Mouse (Mus musculus) urinary bladder, postnatal 10 days (tissue): Measurements from ENCODE around the gene Khsrp.

Source experiments
- DNase-seq: peaks from one replicate; pipeline ENCODE4 v3.0.0; 2022; ENCODE audit warnings: low spot score

Khsrp gene

DNA sequence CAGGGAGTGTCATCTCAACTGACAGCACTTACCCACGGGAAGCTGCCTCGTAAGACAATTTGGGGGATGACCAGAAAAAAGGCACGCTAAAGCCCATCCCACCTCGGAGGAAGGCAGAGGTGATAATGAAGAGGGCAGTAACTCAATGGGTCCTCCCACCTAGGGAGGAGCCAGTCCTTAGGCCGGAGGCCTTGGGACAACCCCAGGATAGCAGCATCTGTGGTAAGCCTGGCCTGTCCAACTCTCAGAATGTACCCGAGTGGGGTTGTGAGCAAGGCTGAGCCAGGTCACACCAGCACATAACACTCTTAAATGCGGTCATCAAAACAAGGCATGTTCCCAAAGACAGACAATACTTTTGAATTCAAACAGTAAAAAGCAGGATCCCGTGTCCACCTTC is 1.6 kb downstream of the Khsrp start:
- no peak for DNase-seq

DNA sequence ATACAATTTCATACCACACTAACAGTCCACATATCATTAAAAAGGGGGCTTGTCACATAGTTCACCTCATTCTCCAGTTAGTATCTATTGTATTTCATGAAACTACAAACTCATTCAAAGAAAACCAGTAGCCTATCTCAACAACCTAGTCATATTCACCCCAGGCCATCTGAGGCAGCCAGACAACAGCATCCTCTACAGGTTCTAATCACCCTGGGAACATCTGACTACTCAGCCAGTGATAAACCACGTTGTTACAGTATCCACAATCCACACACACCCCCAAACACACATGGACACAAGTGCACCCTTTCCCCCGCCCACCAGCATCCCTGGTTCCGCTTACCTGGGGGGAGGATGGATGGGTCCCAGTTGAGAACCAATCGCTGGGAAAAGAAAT is 3.9 kb downstream of the Khsrp start:
- no peak for DNase-seq

DNA sequence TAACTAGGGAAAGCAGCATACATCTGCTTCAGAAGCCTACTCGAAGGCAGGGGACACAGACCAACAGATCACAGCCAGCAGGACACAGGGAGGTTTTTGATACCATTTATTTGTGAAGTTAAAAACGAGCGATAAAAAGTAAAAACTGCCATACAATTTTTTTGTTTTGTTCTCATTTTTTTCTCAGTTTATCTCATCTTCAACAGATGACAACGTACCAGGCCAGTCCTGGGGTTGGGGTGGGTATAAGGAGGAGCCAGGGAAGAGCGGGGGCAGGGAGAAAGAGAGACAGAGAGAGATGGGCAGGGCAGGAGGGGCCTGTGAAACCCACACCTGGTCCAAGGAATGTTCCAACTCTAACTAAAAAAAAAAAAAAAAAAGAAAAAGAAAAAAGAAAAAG is 10.4 kb downstream of the Khsrp start:
- no peak for DNase-seq

DNA sequence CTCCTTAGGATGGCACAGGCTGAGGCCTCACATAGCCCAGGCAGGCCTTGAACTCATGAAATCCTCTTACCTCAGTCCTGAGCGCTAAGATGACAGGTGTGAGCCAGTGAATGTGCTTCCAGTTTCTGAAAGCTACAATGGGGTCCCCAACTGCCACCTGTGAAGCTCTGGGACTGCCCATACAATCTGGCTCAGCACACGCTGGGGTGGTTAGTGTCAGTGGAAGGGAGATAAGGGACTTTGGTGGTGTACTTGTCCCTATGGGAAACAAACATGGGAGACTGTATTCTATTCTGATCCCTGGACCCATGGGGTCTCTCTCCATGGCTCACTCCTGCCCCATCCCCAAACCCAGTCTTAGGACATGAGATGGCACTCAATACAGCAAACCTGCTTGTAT is 11.6 kb downstream of the Khsrp start:
- DNase-seq: no peak

DNA sequence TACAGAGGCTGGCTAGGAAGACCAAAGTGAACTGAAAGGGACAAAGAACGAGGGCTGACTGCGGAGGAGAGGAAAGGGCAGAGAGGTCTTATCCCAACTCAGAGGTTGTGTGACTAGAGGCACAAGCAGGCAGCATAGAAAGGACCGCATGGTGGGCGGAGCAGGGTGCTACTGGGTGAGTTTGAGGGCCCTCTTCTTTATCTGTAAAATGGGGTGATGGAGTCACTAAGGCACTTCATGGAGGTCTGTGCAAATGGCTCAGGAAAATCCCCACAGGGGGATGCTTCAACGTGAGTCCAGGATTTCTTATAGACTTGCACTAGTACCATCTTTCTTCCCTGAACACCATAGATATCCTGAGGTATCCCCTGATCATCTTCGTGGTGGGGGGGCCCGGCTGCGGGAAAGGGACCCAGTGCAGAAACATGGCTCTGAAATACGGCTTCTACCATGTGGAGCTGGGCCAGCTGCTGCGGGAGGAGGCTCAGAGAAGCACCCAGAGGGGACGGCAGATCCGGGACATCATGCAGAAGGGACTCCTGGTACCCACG is 19.0 kb downstream of the Khsrp start:
- DNase-seq: no peak

DNA sequence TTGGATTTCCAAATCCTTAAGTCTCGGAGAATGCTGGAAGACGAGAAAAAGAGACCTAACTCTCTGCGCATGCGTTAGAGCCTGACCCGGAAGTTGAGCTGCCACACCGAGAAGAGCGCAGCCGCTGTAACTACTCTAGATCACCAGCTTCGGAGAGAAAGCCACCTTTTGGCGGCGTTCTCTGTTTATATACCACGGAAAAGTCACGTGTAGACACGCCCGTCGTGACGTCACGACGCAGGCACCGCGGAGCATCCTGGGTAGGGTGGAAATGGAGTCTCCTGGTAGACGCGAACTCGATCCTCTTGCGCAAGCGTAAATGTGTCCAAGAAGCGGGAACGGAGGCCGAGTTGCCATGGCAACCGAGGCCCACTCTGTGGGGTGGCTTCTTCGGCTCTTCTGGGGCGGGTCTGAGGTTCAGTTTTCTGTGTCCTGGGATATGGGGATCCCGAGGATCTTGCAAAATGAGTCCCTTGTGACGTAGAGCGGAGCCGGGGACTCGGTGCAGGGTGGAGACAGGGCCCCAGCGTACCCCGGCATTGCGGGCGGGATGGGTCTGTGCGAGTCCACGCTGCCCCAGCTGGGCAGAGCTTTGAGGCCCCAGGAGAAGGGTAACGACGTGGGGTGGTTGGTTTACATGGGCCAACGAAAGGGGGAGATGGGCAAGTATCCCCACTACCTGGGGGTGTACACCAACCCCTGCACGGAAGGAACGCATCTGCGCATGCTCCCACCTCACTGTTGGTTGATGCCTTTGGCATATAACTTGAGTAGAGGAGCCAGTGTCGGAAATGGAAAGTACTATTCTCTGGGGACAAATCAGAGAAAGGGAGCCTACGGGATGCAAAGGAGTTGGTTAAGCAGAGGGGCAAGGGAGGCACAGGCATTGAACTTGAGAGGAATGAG is 19.8 kb downstream of the Khsrp start, which contains the start of the genes Gtf2f1 and Gm17949:
Gtf2f1 (minus strand) TSS at position 53 of the 906 bp plus-strand sequence.
Gm17949 (plus strand) TSS at position 234 of the 906 bp plus-strand sequence.
- peak; percentile 68 for DNase-seq

DNA sequence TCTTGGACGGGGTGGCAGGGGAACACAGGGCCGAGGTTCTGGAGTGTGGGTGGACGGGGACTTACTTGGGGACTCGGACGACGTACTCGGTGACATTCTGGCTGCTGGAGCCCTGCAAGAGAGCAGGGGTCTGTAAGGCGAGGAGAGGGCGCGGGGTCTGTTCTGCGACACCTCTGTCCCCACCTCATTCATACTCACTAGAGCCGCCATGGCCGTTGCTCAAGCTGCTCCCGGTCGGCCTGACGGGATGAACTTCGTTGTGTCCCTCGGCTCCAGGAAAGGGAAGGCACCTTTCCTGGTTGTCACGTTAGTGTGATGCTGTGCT is 20.4 kb downstream of the Khsrp start:
- DNase-seq: no peak

DNA sequence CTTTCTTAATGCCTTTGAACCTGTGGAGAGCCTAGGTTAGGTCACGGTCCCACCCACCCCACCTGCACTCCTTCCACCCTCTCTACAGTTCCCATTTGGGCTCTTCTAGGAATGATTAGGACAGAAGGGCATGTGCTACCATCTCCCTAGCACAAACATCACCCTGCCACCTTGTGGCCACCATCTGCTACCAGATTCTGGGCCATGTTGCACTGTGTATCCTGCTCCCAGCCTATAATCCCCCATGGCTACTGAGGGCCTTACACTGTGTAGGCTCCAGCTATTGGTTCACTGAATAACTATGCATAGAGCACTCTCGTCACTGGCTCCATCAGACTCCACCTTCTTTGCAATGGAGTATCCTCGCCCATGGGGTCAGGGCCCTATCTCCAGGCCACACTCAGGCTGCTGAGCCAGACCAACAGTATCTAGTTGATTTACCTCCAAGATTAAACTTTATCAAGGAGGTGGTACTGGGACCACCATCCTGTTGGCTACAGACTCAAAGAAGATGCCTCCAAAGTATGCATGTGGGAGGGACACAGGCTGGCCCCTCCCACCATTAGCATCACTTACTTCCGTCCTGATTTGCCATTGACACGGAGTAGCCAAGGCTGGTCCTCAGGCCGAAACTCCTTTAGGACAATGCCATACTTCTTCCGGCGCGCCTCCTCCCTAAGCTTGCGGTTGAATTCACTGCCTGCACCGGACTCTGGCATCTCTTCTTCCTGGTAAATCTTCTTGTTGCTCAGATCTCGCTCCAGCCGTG is 24.0 kb downstream of the Khsrp start:
- no peak for DNase-seq

DNA sequence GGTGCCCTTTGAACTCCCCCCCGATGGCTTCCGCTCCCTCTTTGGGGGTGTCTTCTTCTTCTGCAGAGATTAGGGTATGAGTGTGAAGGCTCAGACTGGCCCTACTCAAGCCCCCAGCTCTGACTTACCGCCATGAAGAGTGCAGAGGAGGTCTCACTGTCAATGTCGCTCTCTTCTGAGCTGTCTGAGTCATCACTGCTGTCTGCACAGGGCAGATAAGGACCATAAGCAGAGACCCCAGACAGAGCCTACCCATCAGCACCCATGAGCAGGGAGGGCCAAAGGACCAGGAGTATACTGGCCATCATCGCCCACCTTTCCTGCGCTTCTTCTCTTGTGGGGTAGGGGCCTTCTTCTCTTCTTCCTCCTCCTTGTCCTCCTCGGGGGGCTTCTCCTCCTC is 27.3 kb downstream of the Khsrp start:
- no peak for DNase-seq

DNA sequence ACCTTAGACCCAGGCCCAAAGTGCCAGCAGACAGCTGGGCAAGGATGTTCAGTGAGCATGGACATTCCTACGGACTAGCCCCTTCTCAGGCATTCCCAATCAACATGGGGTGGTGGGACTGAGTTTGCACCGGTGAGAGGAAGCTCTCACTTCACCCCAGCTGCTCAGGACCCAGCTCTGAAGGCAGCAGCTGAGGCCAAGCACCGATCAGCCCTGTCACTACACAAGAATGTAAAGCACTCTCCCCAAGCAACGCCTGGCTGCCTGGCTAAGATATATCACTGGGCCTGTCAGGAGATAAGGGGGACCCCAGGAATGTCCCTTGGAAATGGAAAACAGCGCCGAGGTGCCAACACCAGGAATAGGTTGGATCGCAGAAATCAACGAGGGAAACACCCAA is 30.1 kb downstream of the Khsrp start:
- DNase-seq: no peak

DNA sequence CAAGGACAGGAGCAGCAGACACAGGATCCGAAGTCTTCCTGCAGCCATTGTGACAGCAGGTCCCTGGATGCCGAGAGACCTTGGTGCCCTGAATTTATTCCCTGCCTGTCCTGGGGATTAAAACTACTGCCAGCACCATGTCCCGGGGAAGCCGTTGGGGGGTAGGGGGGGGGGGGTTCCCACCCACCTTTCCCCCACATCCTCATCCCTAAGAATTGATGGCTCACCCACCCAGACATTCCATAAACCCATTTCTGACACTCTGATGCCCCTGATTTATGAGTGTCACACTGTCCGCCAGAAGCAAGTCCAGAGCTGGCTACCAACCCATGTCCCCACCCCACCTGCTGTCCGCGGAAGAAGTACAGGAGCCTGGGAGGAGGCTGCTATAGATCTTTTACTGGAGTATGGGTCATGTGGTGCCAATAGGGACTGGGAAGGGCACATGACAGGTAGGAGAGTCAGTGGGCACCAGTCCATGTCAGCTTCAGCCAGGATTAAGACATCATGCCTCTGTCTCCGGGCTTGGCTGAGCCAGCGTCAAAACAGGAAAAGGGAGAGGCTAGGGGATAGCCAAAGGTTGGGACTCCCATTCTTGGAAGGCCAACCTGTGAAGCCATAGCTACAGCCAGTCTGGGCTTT is 31.2 kb downstream of the Khsrp start, which contains the start of gene Pspn:
Pspn (minus strand) TSS at position 51 of the 642 bp plus-strand sequence.
- DNase-seq: no peak

DNA sequence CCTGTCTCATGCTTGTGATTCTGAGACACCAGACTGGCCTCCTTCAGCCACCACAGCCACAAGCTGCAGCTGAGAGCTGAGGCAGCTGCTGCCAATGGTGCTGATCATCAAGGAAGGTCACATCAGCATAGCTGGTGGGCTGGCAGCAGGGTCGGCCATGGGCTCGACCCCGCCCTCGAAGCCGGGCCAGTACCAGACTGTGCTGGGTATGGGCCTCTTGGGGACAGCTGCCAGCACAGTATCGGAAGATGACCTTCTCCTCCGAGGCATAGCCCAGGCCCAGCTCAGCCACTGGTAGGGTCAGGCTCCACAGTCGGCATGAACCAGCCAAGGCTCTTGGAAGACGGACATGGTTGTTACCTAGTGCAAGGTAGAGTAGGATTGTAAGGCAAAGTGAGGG is 31.9 kb downstream of the Khsrp start:
- DNase-seq: no peak

DNA sequence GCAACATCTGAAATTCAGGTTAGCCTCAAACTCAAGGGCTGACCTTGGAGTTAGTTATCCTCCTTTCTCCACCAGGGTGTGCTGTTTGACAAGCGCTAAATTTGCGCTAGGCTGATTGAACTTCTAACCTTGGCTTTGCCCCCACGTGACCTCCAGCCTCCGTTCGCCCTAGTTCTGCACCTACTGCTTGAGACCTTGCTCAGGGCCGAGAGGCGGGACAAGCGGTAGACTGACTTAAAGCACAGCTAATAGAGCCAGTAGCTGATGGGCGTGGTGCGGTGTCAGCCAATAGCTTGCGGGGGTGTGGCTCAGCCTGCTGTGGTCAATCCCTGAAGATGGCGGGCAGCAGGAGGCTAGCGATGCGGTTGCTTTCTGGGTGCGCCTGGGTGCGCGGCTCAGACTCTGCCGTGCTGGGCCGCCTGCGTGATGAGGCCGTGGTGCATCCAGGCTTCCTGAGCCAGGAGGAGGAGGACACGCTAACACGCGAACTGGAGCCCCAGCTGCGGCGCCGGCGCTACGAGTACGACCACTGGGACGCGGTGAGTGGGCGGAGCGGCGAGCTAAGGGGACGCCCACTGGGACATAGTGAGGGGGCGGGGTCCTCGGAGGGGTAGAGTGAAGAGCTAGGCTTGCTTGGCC is 34.2 kb downstream of the Khsrp start, which contains the start of gene Alkbh7:
Alkbh7 (plus strand) TSS at position 311 of the 639 bp plus-strand sequence.
- peak; percentile 64 for DNase-seq

DNA sequence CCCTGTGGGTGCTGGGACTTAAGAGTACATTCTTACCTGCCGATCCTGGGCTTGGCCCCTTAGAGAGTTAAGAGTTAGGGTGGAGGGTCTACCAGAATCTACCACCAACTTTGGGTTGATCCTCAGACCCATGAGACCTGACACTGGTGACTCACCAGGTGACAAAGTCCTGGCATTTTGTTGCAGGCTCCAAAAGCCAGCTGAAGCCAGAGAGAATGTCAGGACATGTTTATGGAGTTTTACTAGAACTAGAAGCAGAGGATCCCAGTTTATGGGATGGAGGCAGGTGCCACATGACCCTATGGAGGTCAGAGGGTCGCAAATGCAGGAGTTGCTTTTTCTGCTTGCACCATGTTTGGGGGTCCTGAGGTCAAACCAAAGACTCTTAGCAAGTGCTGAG is 34.8 kb downstream of the Khsrp start:
- DNase-seq: no peak

DNA sequence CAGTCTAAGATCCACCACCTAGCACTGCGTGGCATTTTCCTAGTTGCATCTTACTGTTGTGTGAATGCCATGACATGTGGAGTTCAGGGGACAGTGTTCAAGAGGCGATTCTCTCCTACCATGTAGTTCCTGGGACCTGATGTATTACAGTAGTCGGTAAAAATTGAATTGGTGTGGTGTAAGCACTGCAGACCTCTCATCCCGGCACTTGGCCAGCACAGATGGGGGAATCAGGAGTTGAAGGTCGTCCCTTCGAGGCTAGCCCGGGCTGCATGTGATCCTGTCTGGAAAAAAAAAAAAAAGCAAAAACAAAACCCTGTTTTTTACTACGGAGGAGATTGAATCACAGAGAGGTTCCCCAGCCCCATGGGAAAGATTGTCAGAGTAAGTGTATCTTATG is 36.3 kb downstream of the Khsrp start:
- no peak for DNase-seq

DNA sequence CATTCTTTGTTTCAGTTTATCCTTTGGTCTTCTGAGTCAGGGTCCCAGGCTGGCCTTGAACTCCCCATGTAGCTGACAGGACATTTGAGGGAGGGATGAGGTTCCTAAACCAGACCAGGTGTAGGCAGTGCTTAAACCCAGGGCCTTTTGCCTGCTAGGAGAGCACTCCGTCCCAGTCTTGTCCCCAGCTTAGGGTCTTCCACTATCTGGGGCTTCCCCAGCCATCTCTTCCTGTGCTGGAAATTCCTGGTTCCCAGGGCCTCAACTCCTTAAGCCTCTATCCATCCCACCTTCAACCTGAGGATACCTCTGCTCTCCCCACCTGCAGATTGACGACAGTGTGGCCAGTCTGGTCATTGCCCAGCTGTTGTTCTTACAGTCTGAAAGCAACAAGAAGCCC is 40.4 kb downstream of the Khsrp start:
- no peak for DNase-seq

DNA sequence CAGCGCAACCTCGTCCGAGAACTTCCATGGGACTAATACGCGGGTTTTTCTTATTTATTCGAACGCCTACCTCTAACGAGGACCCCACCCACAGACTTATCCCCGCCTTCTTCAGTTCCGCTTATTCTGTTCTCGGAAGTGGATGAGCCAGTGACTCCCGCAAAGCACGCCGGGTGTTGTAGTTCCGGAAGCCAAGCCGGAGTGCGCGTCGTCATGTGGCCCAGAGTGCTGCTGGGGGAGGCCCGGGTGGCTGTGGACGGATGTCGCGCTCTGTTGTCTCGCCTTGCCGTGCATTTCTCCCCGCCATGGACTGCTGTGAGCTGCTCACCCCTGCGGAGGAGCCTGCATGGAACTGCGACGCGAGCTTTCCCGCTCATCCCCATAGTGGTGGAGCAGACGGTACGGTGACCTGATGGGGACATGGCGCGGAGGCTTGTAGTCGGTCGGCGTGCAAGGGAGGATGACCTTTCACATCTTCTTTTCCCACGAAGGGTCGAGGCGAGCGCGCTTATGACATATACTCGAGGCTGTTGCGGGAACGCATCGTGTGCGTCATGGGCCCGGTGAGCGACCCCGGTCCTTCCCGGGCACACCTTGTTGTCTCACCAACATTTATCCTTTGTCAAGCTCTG is 41.1 kb downstream of the Khsrp start, which contains the start of gene Clpp:
Clpp (plus strand) TSS at position 191 of the 632 bp plus-strand sequence.
- DNase-seq: peak; percentile 69

DNA sequence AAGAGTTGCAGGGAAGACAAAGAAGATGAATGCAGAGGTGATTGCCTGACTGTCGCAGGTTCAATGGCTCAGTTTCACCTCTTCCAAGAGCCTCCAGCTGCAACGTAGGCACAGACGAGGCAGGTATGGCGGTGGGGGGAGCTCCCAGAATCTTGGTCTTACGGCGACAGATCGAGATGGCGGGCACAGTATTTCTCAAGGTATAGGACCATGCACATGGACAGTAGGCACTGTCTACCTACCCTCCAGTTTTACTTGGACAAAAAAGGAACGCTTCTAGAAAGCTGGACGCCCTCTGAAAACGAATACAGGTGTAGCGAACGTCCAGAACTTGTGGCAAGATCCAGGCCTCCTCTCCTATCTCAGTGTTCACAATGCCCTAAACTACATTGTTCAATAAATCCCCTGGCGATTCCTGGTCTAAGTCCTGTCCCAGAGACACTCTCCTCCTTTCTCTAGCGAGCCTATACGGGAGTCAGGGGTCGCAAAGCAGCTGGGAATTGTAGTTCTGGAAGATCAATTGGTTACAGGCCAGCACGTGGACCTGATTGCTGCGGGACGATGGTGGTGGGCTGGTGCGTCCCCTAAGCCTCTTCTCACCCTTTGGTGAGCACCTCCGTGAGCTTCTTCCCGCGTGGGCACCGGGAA is 41.7 kb downstream of the Khsrp start:
- no peak for DNase-seq

DNA sequence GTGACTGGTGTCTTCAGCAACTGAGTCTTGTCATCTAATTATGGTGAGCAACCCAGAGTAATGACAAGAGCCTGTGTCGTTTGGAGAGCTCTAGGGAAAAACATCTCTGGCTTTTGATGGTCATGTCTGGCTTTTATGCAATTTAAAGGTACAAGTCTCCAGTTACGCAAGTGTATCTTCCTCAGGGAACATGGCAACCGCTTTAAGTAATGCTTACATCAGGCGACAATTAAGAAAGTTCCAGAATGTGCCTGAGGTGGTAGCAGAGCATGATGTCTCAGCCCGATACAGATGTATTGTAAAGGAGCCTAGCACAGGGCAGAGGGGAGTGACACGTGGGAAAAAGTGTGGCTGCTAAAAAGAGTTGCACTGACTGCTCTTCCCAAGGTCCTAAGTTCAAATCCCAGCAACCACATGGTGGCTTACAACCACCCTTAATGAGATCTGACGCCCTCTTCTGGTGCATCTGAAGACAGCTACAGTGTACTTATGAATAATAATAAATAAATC is 42.3 kb downstream of the Khsrp start:
- DNase-seq: no peak

DNA sequence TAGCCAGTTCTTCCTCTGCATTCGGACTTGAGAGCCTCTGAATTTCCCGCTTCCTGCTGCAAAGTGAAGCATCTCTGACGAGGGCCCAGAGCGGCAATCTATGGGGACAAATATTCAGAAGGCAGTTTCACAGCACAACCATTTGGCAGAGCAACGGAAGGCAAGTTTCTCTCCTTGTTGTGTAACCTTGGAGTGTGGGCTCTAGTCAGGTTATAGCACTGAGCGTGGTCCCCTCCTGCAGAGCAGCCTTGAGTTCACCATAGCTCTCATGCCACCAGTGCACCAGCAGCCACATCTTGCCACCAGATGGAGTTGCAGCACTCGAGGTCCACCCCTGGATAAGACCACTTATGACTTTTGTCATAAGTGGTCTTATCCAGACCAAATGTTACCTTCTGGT is 42.9 kb downstream of the Khsrp start:
- no peak for DNase-seq
